Mouse (Mus musculus): ENCODE results near the gene Olfr544.

Gene Olfr544

DNA sequence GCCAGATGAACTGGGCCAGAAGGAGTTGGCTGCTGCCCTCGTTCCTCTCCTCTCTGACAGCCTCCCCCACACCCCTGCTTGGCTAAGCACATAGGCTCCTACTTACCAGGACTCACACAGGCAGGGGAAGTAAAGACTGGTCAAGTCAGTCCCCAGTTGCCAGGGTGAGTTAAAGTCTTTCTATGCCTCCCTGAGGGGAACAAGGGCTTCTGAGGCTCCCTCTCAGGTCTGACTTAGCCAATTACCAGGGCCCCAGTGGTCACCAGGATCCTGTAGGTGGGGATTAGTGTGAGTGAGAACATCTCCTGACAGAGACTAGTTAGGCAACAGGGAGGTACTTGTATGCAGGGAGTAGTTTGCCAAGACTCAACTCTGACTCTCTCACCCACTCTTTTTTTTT, at the start of gene Olfr544:
Gene Olfr544 (minus strand): TSS at position 153 of the 400 bp plus-strand sequence.
- H3K9me3 ChIP-seq (ENCODE audit: low read length): no peaks in the 10 kb centered on the region
- no peaks in the 10 kb centered on the region; the same call in 1 of the 2 replicates for H3K4me1 ChIP-seq (replicated peaks; ENCODE audit: low read depth, low read length)
- TF ChIP-seq POU5F1 (IDR thresholded peaks at IDR 0.05; ENCODE audit: borderline replicate concordance, low read length) (no peak), NANOG (IDR thresholded peaks at IDR 0.05; ENCODE audit: borderline replicate concordance, low read length) (no peak), CTCF (conservative IDR thresholded peaks at IDR 0.05; ENCODE audit: low read length) (no peak)
- no peak within 1 kb of the TSS for H3K4me3 ChIP-seq (replicated peaks; ENCODE audit: low read length)
- H3K27me3 ChIP-seq (ENCODE audit: insufficient read depth, low read length): peaks cover 5% of the 10 kb centered on the region; the same call in 1 of the 2 replicates
- no peaks in the 10 kb centered on the region for H3K36me3 ChIP-seq (ENCODE audit: insufficient read depth, low read length)

DNA sequence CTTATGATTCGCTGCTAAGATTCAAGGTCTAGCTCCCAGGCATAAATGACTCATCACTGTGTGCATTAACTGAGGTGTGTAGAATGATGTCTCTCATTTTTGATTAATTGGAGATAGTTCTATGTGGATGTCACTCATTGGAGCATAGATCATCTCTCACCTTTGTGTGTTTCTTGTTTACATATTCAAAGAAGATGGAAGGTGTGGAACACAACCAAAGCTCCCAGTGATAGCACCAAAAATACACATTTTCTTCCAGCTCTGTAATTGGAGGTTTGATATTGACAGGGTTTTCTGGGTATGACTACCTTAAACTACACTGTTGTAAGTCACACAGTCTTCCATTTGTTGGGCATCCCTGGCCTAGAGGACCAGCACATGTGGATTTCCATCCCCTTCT, 46.3 kb upstream of the Olfr544 start, which contains the start of gene Olfr547:
Gene Olfr547 (plus strand): TSS at position 301 of the 400 bp plus-strand sequence.
- Histone ChIP-seq H3K36me3 (ENCODE audit: insufficient read depth, low read length) (no peaks in the 10 kb centered on the region), H3K4me3 (replicated peaks; ENCODE audit: low read length) (no peak within 1 kb of the TSS), H3K27me3 (ENCODE audit: insufficient read depth, low read length) (no peaks in the 10 kb centered on the region), H3K9me3 (ENCODE audit: low read length) (no peaks in the 10 kb centered on the region), H3K4me1 (replicated peaks; ENCODE audit: low read depth, low read length) (no peaks in the 10 kb centered on the region)
- no peak for TF ChIP-seq CTCF (conservative IDR thresholded peaks at IDR 0.05; ENCODE audit: low read length)
- no peak for TF ChIP-seq POU5F1 (IDR thresholded peaks at IDR 0.05; ENCODE audit: borderline replicate concordance, low read length)
- TF ChIP-seq NANOG (IDR thresholded peaks at IDR 0.05; ENCODE audit: borderline replicate concordance, low read length): no peak

DNA sequence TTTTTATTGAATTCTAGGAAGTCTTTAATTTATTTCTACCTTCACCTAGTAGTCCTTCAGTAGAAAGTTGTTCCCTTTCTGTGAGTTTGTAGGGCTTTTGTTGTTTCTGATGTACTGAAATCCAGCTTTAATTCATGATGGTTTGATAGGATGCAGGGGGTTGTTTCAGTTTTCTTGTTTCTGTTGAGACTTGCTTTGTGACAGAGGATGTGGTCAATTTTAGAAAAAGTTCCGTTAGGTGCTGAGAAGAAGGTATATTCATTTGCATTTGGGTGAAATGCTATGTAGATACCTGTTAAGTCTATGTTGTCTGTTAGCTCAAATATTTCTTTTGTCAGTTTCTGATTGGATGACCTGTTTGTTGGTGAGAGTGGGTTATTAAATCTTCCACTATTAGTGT, 40.9 kb upstream of the Olfr544 start:
- TF ChIP-seq POU5F1 (IDR thresholded peaks at IDR 0.05; ENCODE audit: borderline replicate concordance, low read length): no peak
- TF ChIP-seq NANOG (IDR thresholded peaks at IDR 0.05; ENCODE audit: borderline replicate concordance, low read length): no peak
- TF ChIP-seq CTCF (conservative IDR thresholded peaks at IDR 0.05; ENCODE audit: low read length): no peak
- H3K27me3 ChIP-seq (ENCODE audit: insufficient read depth, low read length): no peaks in the 10 kb centered on the region

DNA sequence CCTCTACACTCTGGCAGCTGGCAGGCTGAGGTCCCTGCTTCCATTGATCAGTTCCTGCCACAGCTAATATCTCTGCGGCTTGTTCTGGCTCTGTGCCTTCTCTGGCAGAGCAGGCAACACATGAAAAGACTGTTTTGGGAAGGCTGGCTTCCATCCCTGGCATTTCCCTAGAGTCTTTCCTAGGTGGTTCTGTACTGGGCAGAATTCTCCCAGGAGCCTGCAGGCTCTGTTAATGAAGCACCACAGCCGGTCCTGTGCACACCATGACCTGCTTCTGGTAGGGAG, 28.9 kb upstream of the Olfr544 start:
- H3K36me3 ChIP-seq (ENCODE audit: insufficient read depth, low read length): no peaks in the 10 kb centered on the region
- peaks cover 5% of the 10 kb centered on the region; the same call in 1 of the 2 replicates for H3K4me1 ChIP-seq (replicated peaks; ENCODE audit: low read depth, low read length)
- H3K4me3 ChIP-seq (replicated peaks; ENCODE audit: low read length): no peak overlapping the region
- no peak for TF ChIP-seq NANOG (IDR thresholded peaks at IDR 0.05; ENCODE audit: borderline replicate concordance, low read length)
- no peak for TF ChIP-seq POU5F1 (IDR thresholded peaks at IDR 0.05; ENCODE audit: borderline replicate concordance, low read length)
- TF ChIP-seq CTCF (conservative IDR thresholded peaks at IDR 0.05; ENCODE audit: low read length): no peak
- peaks cover 36% of the 10 kb centered on the region for H3K27me3 ChIP-seq (ENCODE audit: insufficient read depth, low read length)
- no peaks in the 10 kb centered on the region for H3K9me3 ChIP-seq (ENCODE audit: low read length)

More for the DNA sequence above, 40.9 kb upstream of the Olfr544 start:
- Histone ChIP-seq H3K36me3 (ENCODE audit: insufficient read depth, low read length) (no peaks in the 10 kb centered on the region), H3K9me3 (ENCODE audit: low read length) (no peaks in the 10 kb centered on the region), H3K4me3 (replicated peaks; ENCODE audit: low read length) (no peak overlapping the region), H3K4me1 (replicated peaks; ENCODE audit: low read depth, low read length) (no peaks in the 10 kb centered on the region)

DNA sequence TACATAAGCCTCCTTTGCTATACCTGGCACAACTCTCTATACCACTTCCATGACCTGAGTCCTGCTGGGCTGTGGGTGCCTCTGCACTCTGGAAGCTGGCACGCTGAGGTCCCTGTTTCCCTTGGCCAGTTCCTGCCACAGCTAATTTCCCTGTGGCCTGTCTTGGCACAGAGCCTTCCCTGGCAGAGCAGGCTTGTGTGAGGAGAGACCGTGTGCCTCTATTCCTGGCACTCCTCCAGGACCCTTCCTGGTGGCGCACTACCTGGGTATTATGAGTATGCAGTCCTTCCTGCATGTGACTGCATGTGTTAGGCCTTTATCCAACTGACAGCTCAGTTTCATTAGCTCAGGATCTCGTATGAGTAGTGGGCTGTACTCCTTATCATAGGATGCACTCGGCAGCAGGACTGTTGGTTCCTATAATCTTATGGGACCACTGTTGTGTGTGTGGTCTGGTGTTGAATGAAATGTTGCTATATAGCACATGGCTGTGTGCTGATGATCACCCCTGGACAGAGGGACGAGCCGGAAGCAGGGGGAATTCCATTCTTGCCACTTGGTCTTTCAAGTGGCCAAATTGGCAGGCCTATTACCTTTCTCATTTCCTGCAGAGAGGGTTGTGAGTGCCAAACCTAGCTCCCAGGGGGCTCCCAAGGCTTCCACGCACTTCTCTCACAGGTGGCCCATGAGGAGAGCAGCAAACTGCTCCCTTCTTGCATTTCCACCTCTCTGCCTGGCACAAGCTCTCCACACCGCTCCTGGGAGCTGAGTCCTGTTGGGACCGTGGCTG, 28.3 kb upstream of the Olfr544 start:
- Histone ChIP-seq H3K9me3 (ENCODE audit: low read length) (no peaks in the 10 kb centered on the region), H3K4me1 (replicated peaks; ENCODE audit: low read depth, low read length) (peaks cover 5% of the 10 kb centered on the region; the same call in 1 of the 2 replicates), H3K27me3 (ENCODE audit: insufficient read depth, low read length) (peaks cover 40% of the 10 kb centered on the region), H3K36me3 (ENCODE audit: insufficient read depth, low read length) (no peaks in the 10 kb centered on the region), H3K4me3 (replicated peaks; ENCODE audit: low read length) (no peak overlapping the region)
- no peak for TF ChIP-seq CTCF (conservative IDR thresholded peaks at IDR 0.05; ENCODE audit: low read length)
- no peak for TF ChIP-seq NANOG (IDR thresholded peaks at IDR 0.05; ENCODE audit: borderline replicate concordance, low read length)
- TF ChIP-seq POU5F1 (IDR thresholded peaks at IDR 0.05; ENCODE audit: borderline replicate concordance, low read length): no peak

DNA sequence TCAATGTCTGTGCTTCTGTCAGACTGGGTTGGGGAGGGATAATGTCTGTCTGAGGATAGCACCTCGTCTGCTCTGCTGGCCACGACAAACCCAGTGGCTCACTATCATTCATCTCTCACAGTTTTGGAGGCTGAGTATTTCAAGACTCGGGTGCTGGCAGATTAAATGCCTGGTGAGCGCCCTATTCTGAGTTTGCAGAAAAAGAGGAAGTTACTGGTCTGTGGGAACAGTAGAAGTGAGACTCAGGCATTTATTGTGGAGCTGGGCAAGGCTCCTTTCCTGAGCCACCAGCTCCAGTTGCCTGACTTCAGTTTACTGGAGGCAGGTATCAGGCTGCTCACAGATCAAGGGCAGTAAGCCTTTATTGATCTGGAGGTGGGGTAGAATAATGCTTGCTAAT, 26.0 kb upstream of the Olfr544 start:
- H3K4me1 ChIP-seq (replicated peaks; ENCODE audit: low read depth, low read length): peaks cover 7% of the 10 kb centered on the region; the same call in 1 of the 2 replicates
- no peak overlapping the region for H3K4me3 ChIP-seq (replicated peaks; ENCODE audit: low read length)
- TF ChIP-seq NANOG (IDR thresholded peaks at IDR 0.05; ENCODE audit: borderline replicate concordance, low read length) (no peak), POU5F1 (IDR thresholded peaks at IDR 0.05; ENCODE audit: borderline replicate concordance, low read length) (no peak), CTCF (conservative IDR thresholded peaks at IDR 0.05; ENCODE audit: low read length) (no peak)
- H3K27me3 ChIP-seq (ENCODE audit: insufficient read depth, low read length): peaks cover 48% of the 10 kb centered on the region
- H3K9me3 ChIP-seq (ENCODE audit: low read length): no peaks in the 10 kb centered on the region
- no peaks in the 10 kb centered on the region for H3K36me3 ChIP-seq (ENCODE audit: insufficient read depth, low read length)

DNA sequence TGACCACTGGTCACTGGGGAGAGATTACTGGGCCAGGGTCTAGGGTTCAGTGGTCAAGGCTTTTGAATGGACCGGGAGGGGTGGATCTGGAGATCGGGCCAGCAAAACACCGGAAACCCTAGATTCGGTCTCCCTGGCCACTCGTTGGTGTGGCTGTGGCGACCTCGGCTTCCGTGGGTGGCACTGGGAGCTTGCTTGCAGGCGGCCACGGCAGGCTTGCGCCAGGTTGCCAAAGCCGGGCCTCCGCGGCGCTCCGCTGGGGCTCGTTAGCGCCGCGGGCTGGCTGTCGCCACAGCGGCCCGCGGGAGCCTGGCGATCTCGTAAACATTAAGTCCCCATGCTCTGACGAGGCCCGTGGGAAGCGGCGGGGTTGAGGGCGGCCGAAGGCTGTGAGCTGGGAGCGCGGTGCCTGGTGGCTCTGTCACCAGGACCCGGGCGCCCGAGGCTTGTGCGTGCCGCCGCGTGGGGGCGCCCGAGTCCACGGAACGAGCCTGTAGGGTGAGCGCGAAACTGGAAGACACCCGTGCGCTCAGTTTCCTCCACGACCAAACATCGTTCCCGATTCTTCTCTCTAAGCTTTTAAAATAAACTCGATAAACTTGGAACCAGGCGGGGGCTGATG, 24.8 kb upstream of the Olfr544 start:
- Histone ChIP-seq H3K27me3 (ENCODE audit: insufficient read depth, low read length) (peaks cover 57% of the 10 kb centered on the region), H3K36me3 (ENCODE audit: insufficient read depth, low read length) (no peaks in the 10 kb centered on the region), H3K4me1 (replicated peaks; ENCODE audit: low read depth, low read length) (peaks cover 7% of the 10 kb centered on the region; the same call in 1 of the 2 replicates), H3K4me3 (replicated peaks; ENCODE audit: low read length) (peak overlapping the region; percentile 79), H3K9me3 (ENCODE audit: low read length) (no peaks in the 10 kb centered on the region)
- no peak for TF ChIP-seq POU5F1 (IDR thresholded peaks at IDR 0.05; ENCODE audit: borderline replicate concordance, low read length)
- TF ChIP-seq CTCF (conservative IDR thresholded peaks at IDR 0.05; ENCODE audit: low read length): no peak
- TF ChIP-seq NANOG (IDR thresholded peaks at IDR 0.05; ENCODE audit: borderline replicate concordance, low read length): no peak

DNA sequence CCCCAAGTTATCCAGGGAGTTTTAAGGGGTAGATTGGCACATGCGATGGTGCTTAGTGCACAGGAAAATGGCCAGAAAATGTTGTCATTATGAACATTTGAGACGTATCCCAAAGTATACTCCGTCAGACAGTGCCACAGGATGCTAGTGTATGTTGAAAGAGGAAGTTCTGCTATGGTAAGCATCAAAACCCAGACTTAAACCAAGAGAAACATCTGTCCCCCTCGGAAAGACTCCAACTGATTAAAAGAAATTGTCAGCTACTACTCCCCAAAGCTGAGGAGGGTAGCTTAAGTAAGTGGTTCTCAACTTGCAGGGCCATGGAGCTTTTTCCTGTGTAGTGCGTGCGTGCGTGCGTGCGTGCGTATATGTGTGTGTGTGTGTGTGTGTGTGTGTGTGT, 23.8 kb upstream of the Olfr544 start:
- no peaks in the 10 kb centered on the region for H3K9me3 ChIP-seq (ENCODE audit: low read length)
- H3K27me3 ChIP-seq (ENCODE audit: insufficient read depth, low read length): peaks cover 58% of the 10 kb centered on the region
- no peak overlapping the region for H3K4me3 ChIP-seq (replicated peaks; ENCODE audit: low read length)
- H3K4me1 ChIP-seq (replicated peaks; ENCODE audit: low read depth, low read length): peaks cover 7% of the 10 kb centered on the region; the same call in 1 of the 2 replicates
- H3K36me3 ChIP-seq (ENCODE audit: insufficient read depth, low read length): no peaks in the 10 kb centered on the region
- TF ChIP-seq POU5F1 (IDR thresholded peaks at IDR 0.05; ENCODE audit: borderline replicate concordance, low read length) (no peak), CTCF (conservative IDR thresholded peaks at IDR 0.05; ENCODE audit: low read length) (no peak), NANOG (IDR thresholded peaks at IDR 0.05; ENCODE audit: borderline replicate concordance, low read length) (no peak)

All from E14TG2a.4 (cell line).